Mouse (Mus musculus) MEL (cell line): ENCODE measurements around the gene Gm20481. TPM values are rescaled to one million over a fixed set of nuclear protein-coding genes. Genes with fewer than 3 reads are reported as not detected.
A peak's percentile ranks its signal among the peaks of the same experiment; 100 is the strongest.
"Not testable (repeated sequence)": the region's sequence is repeated elsewhere in the genome, so short reads cannot be mapped to it uniquely, and the experiment has no call there.

Experiments
- DNase-seq: peaks from one replicate; pipeline ENCODE4 v3.0.0; 2011; ENCODE audit warnings: low read depth, low spot score
- H3K27ac ChIP-seq: 2 replicates; pipeline ENCODE4 v1.5.1; 2012; ENCODE audit warnings: low read depth, mild to moderate bottlenecking, control low read depth, low read length, moderate library complexity; ENCODE audit not compliant: control insufficient read depth
- H3K27me3 ChIP-seq, 2 experiments: fragments of 150-350 bp in 1 of 2; sonication (generic) in 1 of 2; 2 replicates each; pipeline ENCODE4 v1.6.1; 2012; ENCODE audit warnings: low read length in 2 of 2, mild to moderate bottlenecking in 2 of 2, improper control_type of control experiment in 1 of 2, moderate library complexity in 1 of 2; ENCODE audit not compliant: insufficient read depth in 2 of 2, control insufficient read depth in 1 of 2
- H3K36me3 ChIP-seq, 2 experiments: 2 replicates each; pipeline ENCODE4 v1.6.1; 2012 to 2014; ENCODE audit warnings: low read length in 2 of 2, improper control_type of control experiment in 1 of 2, inconsistent platforms in 1 of 2, mild to moderate bottlenecking in 1 of 2; ENCODE audit not compliant: insufficient read depth in 2 of 2, control insufficient read depth in 1 of 2
- H3K4me1 ChIP-seq, 2 experiments: fragments of 150-350 bp in 1 of 2; sonication (generic) in 1 of 2; 2 replicates each; pipeline ENCODE4 v1.6.1; 2012; ENCODE audit warnings: low read length in 2 of 2, improper control_type of control experiment in 1 of 2, mild to moderate bottlenecking in 1 of 2; ENCODE audit not compliant: insufficient read depth in 2 of 2, control insufficient read depth in 1 of 2
- H3K4me3 ChIP-seq, 2 experiments: fragments of 150-350 bp in 1 of 2; sonication (generic) in 1 of 2; 2 replicates each; pipeline ENCODE4 v1.5.1; 2012; ENCODE audit warnings: low read depth in 2 of 2, low read length in 2 of 2, mild to moderate bottlenecking in 2 of 2, moderate library complexity in 2 of 2, control low read depth in 1 of 2, improper control_type of control experiment in 1 of 2; ENCODE audit not compliant: control insufficient read depth in 1 of 2, insufficient read depth in 1 of 2
- H3K79me2 ChIP-seq: 2 replicates; pipeline ENCODE4 v1.6.1; 2012; ENCODE audit warnings: mild to moderate bottlenecking, low read length, moderate library complexity; ENCODE audit not compliant: control insufficient read depth, poor library complexity, insufficient read depth
- H3K9ac ChIP-seq: 2 replicates; pipeline ENCODE4 v1.6.1; 2012; ENCODE audit warnings: low read depth, mild to moderate bottlenecking, control low read depth, low read length, moderate library complexity; ENCODE audit not compliant: control insufficient read depth, poor library complexity, severe bottlenecking
- H3K9me3 ChIP-seq: fragments of 150-350 bp; sonication (generic); replicated peaks from 2 replicates; pipeline ENCODE4 v1.6.1; 2012; ENCODE audit warnings: mild to moderate bottlenecking, low read length, improper control_type of control experiment, moderate library complexity; ENCODE audit not compliant: insufficient read depth
- BHLHE40 ChIP-seq: IDR thresholded peaks from 2 replicates; pipeline ENCODE4 v1.6.1; 2012; ENCODE audit warnings: low read depth, mild to moderate bottlenecking, inconsistent platforms, low read length, improper control_type of control experiment, borderline replicate concordance
- CHD1 ChIP-seq: IDR thresholded peaks from 2 replicates; pipeline ENCODE4 v1.6.1; 2012; ENCODE audit warnings: low read depth, mild to moderate bottlenecking, inconsistent platforms, low read length, improper control_type of control experiment
- ELF1 ChIP-seq: IDR thresholded peaks from 2 replicates; pipeline ENCODE4 v1.6.1; 2014; ENCODE audit warnings: low read depth, mild to moderate bottlenecking, inconsistent platforms, low read length, improper control_type of control experiment, moderate library complexity
- ETS1 ChIP-seq: IDR thresholded peaks from 2 replicates; pipeline ENCODE4 v1.6.1; 2012; ENCODE audit warnings: low read depth, mild to moderate bottlenecking, inconsistent platforms, low read length, improper control_type of control experiment, moderate library complexity
- GABPA ChIP-seq: IDR thresholded peaks from 2 replicates; pipeline ENCODE4 v1.6.1; 2012; ENCODE audit warnings: low read depth, mild to moderate bottlenecking, inconsistent platforms, low read length, improper control_type of control experiment, moderate library complexity
- JUND ChIP-seq: IDR thresholded peaks from 2 replicates; pipeline ENCODE4 v1.6.1; 2011; ENCODE audit warnings: low read depth, mild to moderate bottlenecking, improper control_type of control experiment, low read length
- KAT2A ChIP-seq: conservative IDR thresholded peaks from 2 replicates; pipeline ENCODE4 v1.6.1; 2012; ENCODE audit warnings: low read depth, low read length, improper control_type of control experiment, inconsistent platforms
- MAFK ChIP-seq: IDR thresholded peaks from 2 replicates; pipeline ENCODE4 v1.6.1; 2011; ENCODE audit warnings: low read depth, mild to moderate bottlenecking, low read length, improper control_type of control experiment, borderline replicate concordance
- MXI1 ChIP-seq: IDR thresholded peaks from 2 replicates; pipeline ENCODE4 v1.6.1; 2011; ENCODE audit warnings: mild to moderate bottlenecking, low read depth, low read length, improper control_type of control experiment
- MYB ChIP-seq: IDR thresholded peaks from 2 replicates; pipeline ENCODE4 v1.6.1; 2011; ENCODE audit warnings: mild to moderate bottlenecking, low read depth, low read length, improper control_type of control experiment
- NELFE ChIP-seq: IDR thresholded peaks from 2 replicates; pipeline ENCODE4 v1.6.1; 2011; ENCODE audit warnings: low read depth, low read length, improper control_type of control experiment
- NRF1 ChIP-seq: IDR thresholded peaks from 2 replicates; pipeline ENCODE4 v1.6.1; 2014; ENCODE audit warnings: low read depth, mild to moderate bottlenecking, inconsistent platforms, low read length, improper control_type of control experiment, moderate library complexity; ENCODE audit not compliant: poor library complexity, insufficient read depth, severe bottlenecking
- POLR2A ChIP-seq, 2 experiments: IDR thresholded peaks; 2 replicates each; pipeline ENCODE4 v1.6.1; 2011 to 2012; ENCODE audit warnings: low read length in 2 of 2, mild to moderate bottlenecking in 2 of 2, control low read depth in 1 of 2, improper control_type of control experiment in 1 of 2, low read depth in 1 of 2, moderate library complexity in 1 of 2; ENCODE audit not compliant: control insufficient read depth in 1 of 2, insufficient read depth in 1 of 2, poor library complexity in 1 of 2
- SIN3A ChIP-seq: IDR thresholded peaks from 2 replicates; pipeline ENCODE4 v1.6.1; 2012; ENCODE audit warnings: low read length, improper control_type of control experiment, inconsistent platforms
- TBP ChIP-seq: IDR thresholded peaks from 2 replicates; pipeline ENCODE4 v1.8.0; 2011; ENCODE audit warnings: low read depth, low read length, improper control_type of control experiment
- ZKSCAN1 ChIP-seq: IDR thresholded peaks from 2 replicates; pipeline ENCODE4 v1.6.1; 2012; ENCODE audit warnings: low read depth, mild to moderate bottlenecking, inconsistent platforms, low read length, improper control_type of control experiment, moderate library complexity
- ZMIZ1 ChIP-seq: IDR thresholded peaks from 2 replicates; pipeline ENCODE4 v1.6.1; 2012; ENCODE audit warnings: low read depth, mild to moderate bottlenecking, inconsistent platforms, low read length, improper control_type of control experiment, moderate library complexity
- ZNF384 ChIP-seq: IDR thresholded peaks from 2 replicates; pipeline ENCODE4 v1.6.1; 2012; ENCODE audit warnings: low read depth, mild to moderate bottlenecking, inconsistent platforms, low read length, improper control_type of control experiment
- polyA plus RNA-seq, 2 experiments: library from polyadenylated mRNA; stranded (reverse) in 1 of 2; unstranded in 1 of 2; fragments of >175 nt in 1 of 2; fragments of >200 nt in 1 of 2; gene quantifications; 2 replicates each; pipeline versions ENCODE4 v1.2.1 to v1.2.4; 2012; ENCODE audit warnings: low replicate concordance in 2 of 2, low read depth in 1 of 2; ENCODE audit not compliant: insufficient read length in 2 of 2, insufficient read depth in 1 of 2, missing spikeins in 1 of 2
- total RNA-seq: library from RNA; depleted of rRNA; stranded (reverse); fragments of 300-350 nt; gene quantifications from 2 replicates; pipeline ENCODE4 v1.2.3, GENCODE M21; 2012

Gm20481 gene
- total and polyA plus RNA-seq, 3 experiments, result not detected

GRCm38 (mm10) chr17:34994751-34995150 is 25.0 kb downstream of the Gm20481 start (continued):
- TF ChIP-seq KAT2A (no peak), JUND (no peak), ZKSCAN1 (no peak), ZMIZ1 (peak; percentile 69; the same call in 1 of the 2 replicates), NRF1 (no peak), TBP (no peak), BHLHE40 (0 out of 2 replicates have a peak, but pooled peaks have one; percentile 20), SIN3A (0 out of 2 replicates have a peak, but pooled peaks have one; percentile 25), GABPA (no peak), ELF1 (no peak), MAFK (no peak)

- H3K36me3 ChIP-seq, H3K9me3 ChIP-seq, H3K9ac ChIP-seq, H3K27me3 ChIP-seq, H3K4me3 ChIP-seq, H3K4me1 ChIP-seq: not testable (repeated sequence)
- H3K79me2 ChIP-seq, result peaks cover 33% of the 10 kb centered on the region
- peak overlapping the region; percentile 40 for H3K27ac ChIP-seq
- DNase-seq, result peak; percentile 58
- TF ChIP-seq ZNF384 (0 out of 2 replicates have a peak, but pooled peaks have one; percentile 5), TBP (peak; percentile 71), ZMIZ1 (peak; percentile 41; the same call in 1 of the 2 replicates)
Measured at GRCm38 (mm10) chr17:34995192-34995591, 25.5 kb downstream of the Gm20481 start.

- Histone ChIP-seq H3K9ac (peak overlapping the region; percentile 4; the same call in 1 of the 2 replicates), H3K79me2 (peaks cover 35% of the 10 kb centered on the region), H3K27ac (peak overlapping the region; percentile 73)
- H3K27me3 ChIP-seq, H3K4me1 ChIP-seq, H3K9me3 ChIP-seq, H3K36me3 ChIP-seq, H3K4me3 ChIP-seq: not testable (repeated sequence)
- DNase-seq, result peak; percentile 61
- TF ChIP-seq POLR2A (IDR thresholded peaks at IDR 0.05; ENCODE audit: control insufficient read depth in 1 of 2, insufficient read depth in 1 of 2, low read depth in 1 of 2, low read length in 2 of 2, poor library complexity in 1 of 2) (peak; percentile 45 to 58; a peak in 1 of 4 replicates), CHD1 (0 out of 2 replicates have a peak, but pooled peaks have one; percentile 66), MYB (peak; percentile 84; the same call in 1 of the 2 replicates), KAT2A (0 out of 2 replicates have a peak, but pooled peaks have one; percentile 12), MXI1 (0 out of 2 replicates have a peak, but pooled peaks have one; percentile 34), NELFE (peak; percentile 47), ETS1 (0 out of 2 replicates have a peak, but pooled peaks have one; percentile 11)
Measured at GRCm38 (mm10) chr17:34995927-34996326, 26.2 kb downstream of the Gm20481 start.
